Mouse (Mus musculus) intestine, postnatal 0 days (tissue): ENCODE data around the gene Rpl11. TPM values are rescaled to one million over a fixed set of nuclear protein-coding genes. Genes with fewer than 3 reads are reported as not detected.
"Not testable (repeated sequence)": the region's sequence is repeated elsewhere in the genome, so short reads cannot be mapped to it uniquely, and the experiment has no call there.

Experiments
- ATAC-seq: fragments of 200-750 bp; cut with Nextera tagmentation; 2 replicates; pipeline ENCODE4 v1.8.0; 2017; ENCODE audit warnings: mild to moderate bottlenecking, moderate TSS enrichment, moderate library complexity
- H3K27ac ChIP-seq: fragments of 300-500 bp; sonication (generic); 2 replicates; pipeline ENCODE4 v1.5.1; 2014; ENCODE audit warnings: mild to moderate bottlenecking, low read depth, low read length, moderate library complexity
- H3K27me3 ChIP-seq: fragments of 300-500 bp; sonication (generic); replicated peaks from 2 replicates; pipeline ENCODE4 v1.6.1; 2014; ENCODE audit warnings: low read length, mixed read lengths; ENCODE audit not compliant: control insufficient read depth, insufficient read depth
- H3K36me3 ChIP-seq: fragments of 300-500 bp; sonication (generic); 2 replicates; pipeline ENCODE4 v1.6.1; 2014; ENCODE audit warnings: mild to moderate bottlenecking, moderate library complexity; ENCODE audit not compliant: control insufficient read depth, insufficient read depth
- H3K4me1 ChIP-seq: fragments of 300-500 bp; sonication (generic); replicated peaks from 2 replicates; pipeline ENCODE4 v1.6.1; 2014; ENCODE audit warnings: antibody characterized with exemption, low read length, mixed read lengths; ENCODE audit not compliant: control insufficient read depth, insufficient read depth
- H3K4me2 ChIP-seq: fragments of 300-500 bp; sonication (generic); replicated peaks from 2 replicates; pipeline ENCODE4 v1.6.1; 2014; ENCODE audit warnings: low read depth, mild to moderate bottlenecking, moderate library complexity
- H3K4me3 ChIP-seq: fragments of 300-500 bp; sonication (generic); 2 replicates; pipeline ENCODE4 v1.5.1; 2014; ENCODE audit warnings: low read depth, low read length
- H3K9ac ChIP-seq: fragments of 300-500 bp; sonication (generic); 2 replicates; pipeline ENCODE4 v1.6.1; 2014; ENCODE audit warnings: mild to moderate bottlenecking, low read depth, low read length
- H3K9me3 ChIP-seq: fragments of 300-500 bp; sonication (generic); 2 replicates; pipeline ENCODE4 v1.6.1; 2016; ENCODE audit warnings: mixed run types; ENCODE audit not compliant: control insufficient read depth
- CTCF ChIP-seq: sonication (generic); IDR thresholded peaks from 2 replicates; pipeline ENCODE4 v1.5.1; 2016; ENCODE audit warnings: low read depth, mild to moderate bottlenecking, control low read depth, antibody characterized with exemption, moderate library complexity
- WGBS: fragments of 180-500 bp; shearing (Covaris S2); extraction: QIAGEN DNeasy Blood & Tissue Kit; methylation state at CpG from one replicate; pipeline ENCODE4 v1.1.7; 2014; 5-methylcytosine and 5-hydroxymethylcytosine counted together
- polyA plus RNA-seq: library from polyadenylated mRNA; unstranded; fragments of >200 nt; fragmentation: Nextera tagmentation; extraction: Ambion mirVana; gene quantifications from 2 replicates; pipeline ENCODE4 v1.2.1, GENCODE M21; 2015

The Rpl11 gene
- polyA plus RNA-seq, 1 experiment from 2014 or later, result 276 TPM

DNA sequence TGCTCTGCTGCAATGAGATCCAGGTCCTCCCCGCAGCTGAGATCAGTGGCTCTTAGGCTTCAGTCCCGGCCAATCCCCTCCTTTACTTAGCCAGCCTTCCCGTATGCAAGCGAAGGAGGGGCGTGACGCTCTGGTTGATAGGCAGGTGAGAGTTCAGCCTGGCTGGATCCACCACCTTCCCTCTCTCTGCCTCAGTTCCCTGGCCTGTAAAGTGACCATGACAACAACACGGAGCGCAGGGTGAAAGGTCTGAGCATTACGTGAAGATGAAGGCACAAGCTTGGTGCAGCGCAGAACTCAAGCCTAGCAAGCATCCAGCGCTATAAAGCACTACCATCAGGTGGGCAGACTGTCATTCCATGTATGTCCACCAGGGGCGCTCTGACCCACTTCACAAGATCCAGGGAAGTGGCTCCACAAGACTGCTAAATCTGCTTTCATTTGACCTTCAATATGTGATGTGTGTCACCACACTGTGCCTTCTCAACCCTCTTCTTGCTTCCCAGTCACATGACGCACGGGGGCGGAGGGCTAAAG lies 18.0 kb upstream of the Rpl11 start:
- TF ChIP-seq CTCF, result peak; percentile 98
- Histone ChIP-seq H3K4me2 (peak overlapping the region; percentile 21; the same call in 1 of the 2 replicates), H3K36me3 (no peaks in the 10 kb centered on the region), H3K27me3 (no peaks in the 10 kb centered on the region), H3K4me3 (no peak overlapping the region), H3K27ac (no peak overlapping the region), H3K4me1 (no peaks in the 10 kb centered on the region), H3K9me3 (no peaks in the 10 kb centered on the region), H3K9ac (no peak overlapping the region)
- WGBS, result 5% methylated on average over 15 of the region's 15 CpGs
- ATAC-seq, result peak; percentile 65

GRCm38 (mm10) chr4:136070592-136070991 lies 17.4 kb upstream of the Rpl11 start:
- Histone ChIP-seq H3K27me3 (no peaks in the 10 kb centered on the region), H3K4me1 (no peaks in the 10 kb centered on the region), H3K36me3 (no peaks in the 10 kb centered on the region), H3K9ac (no peak overlapping the region), H3K27ac (no peak overlapping the region), H3K4me3 (no peak overlapping the region), H3K9me3 (no peaks in the 10 kb centered on the region), H3K4me2 (no peak overlapping the region)
- ATAC-seq, result no peak
- TF ChIP-seq CTCF, result no peak
- 69% methylated on average over 6 of the region's 6 CpGs for WGBS

DNA sequence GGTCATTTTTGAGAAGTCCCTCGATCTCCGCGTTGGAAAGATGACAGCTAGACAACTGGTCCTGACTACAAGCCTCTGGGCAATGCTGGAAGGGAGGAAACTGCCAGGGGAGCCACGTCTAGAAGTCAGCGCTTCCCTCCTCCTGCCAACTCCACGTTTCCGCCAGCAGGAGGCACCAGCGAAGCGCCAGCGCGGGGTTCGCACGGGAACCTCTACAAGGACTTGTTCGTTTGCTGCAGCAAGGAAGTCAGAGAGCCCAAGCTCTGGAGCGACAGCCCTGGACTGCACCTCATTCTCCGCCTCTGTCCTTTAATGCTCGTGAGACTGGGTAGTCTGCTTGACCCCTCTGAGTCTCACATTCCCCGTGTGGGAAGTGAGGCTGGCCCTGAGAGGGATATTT lies 16.7 kb upstream of the Rpl11 start:
- Histone ChIP-seq H3K27ac (no peak overlapping the region), H3K9ac (no peak overlapping the region), H3K27me3 (no peaks in the 10 kb centered on the region), H3K4me1 (no peaks in the 10 kb centered on the region), H3K4me3 (no peak overlapping the region), H3K4me2 (no peak overlapping the region), H3K9me3 (no peaks in the 10 kb centered on the region), H3K36me3 (no peaks in the 10 kb centered on the region)
- peak; percentile 99 for TF ChIP-seq CTCF
- WGBS, result 5% methylated on average over 18 of the region's 18 CpGs
- peak; percentile 58 for ATAC-seq

DNA sequence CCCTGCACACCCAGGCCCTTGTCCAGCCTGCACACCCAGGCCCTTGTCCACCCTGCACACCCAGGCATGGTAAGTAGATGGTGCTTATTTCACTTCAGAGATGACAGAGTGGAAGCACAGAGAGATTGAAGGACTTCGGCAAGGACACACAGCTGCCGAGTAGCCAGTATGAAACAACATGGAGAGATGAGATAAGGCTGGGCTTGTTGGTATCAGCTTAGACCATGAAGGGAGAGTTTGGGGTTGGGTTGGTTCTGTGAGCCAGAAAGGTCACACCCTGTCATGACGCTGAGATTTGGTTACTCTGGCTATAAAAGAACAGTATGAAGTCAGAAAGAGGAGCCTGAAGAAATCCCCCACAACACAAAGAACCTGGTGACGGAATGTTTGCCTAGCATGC lies 16.1 kb upstream of the Rpl11 start:
- H3K27me3 ChIP-seq, result no peaks in the 10 kb centered on the region
- no peak overlapping the region for H3K9ac ChIP-seq
- TF ChIP-seq CTCF, result no peak
- WGBS, result 61% methylated on average over 4 of the region's 4 CpGs
- no peak for ATAC-seq
- H3K4me2 ChIP-seq, result no peak overlapping the region
- H3K9me3 ChIP-seq, result no peaks in the 10 kb centered on the region
- H3K27ac ChIP-seq, result no peak overlapping the region
- H3K4me1 ChIP-seq, result no peaks in the 10 kb centered on the region
- H3K36me3 ChIP-seq, result no peaks in the 10 kb centered on the region
- H3K4me3 ChIP-seq, result no peak overlapping the region

DNA sequence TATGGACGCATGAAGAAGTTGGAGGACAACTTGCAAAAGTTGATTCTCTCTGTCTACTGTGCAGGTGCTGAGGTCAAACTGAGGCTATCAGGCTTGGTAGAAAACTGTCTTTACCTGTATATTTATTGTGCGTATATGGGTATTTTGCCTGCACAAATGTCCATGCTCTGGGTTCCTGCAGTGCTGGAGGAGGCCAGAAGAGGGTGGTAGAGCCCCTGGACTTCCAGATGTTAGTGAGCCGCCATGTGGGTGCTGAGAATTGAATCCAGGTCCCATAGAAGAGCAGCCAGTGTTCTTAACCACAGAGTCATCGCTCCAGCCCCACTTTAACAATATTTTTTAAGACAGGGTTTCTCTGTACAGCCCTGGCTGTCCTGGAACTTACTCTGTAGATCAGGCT lies 9.9 kb upstream of the Rpl11 start:
- Histone ChIP-seq H3K4me3 (no peak overlapping the region), H3K4me2 (no peak overlapping the region), H3K27me3 (no peaks in the 10 kb centered on the region), H3K36me3 (no peaks in the 10 kb centered on the region), H3K9ac (no peak overlapping the region), H3K4me1 (no peaks in the 10 kb centered on the region), H3K9me3 (no peaks in the 10 kb centered on the region), H3K27ac (no peak overlapping the region)
- WGBS, result 94% methylated on average over 4 of the region's 4 CpGs
- TF ChIP-seq CTCF, result 0 out of 2 replicates have a peak, but pooled peaks have one; percentile 4
- ATAC-seq, result no peak

- H3K27ac ChIP-seq, H3K4me1 ChIP-seq, H3K27me3 ChIP-seq, H3K9me3 ChIP-seq, ATAC-seq, H3K4me3 ChIP-seq, H3K4me2 ChIP-seq, H3K36me3 ChIP-seq, H3K9ac ChIP-seq: not testable (repeated sequence)
- 59% methylated on average over 9 of the region's 9 CpGs for WGBS
Observed at GRCm38 (mm10) chr4:136059800-136060488, 6.7 kb upstream of the Rpl11 start.
